Mouse (Mus musculus): Measurements from ENCODE around the gene Obscn.

Obscn gene

GRCm38 (mm10) chr11:59068433-59068832 lies 67.8 kb downstream of the Obscn start:
- in situ Hi-C loops (cut with MboI; ENCODE audit: low sequenced_read_pairs), result no loop called here

- in situ Hi-C loops (cut with MboI; ENCODE audit: low sequenced_read_pairs), result no loop called here
Observed at GRCm38 (mm10) chr11:59067921-59068320, 68.3 kb downstream of the Obscn start.

GRCm38 (mm10) chr11:59058025-59058424 lies 78.2 kb downstream of the Obscn start:
- in situ Hi-C loops (cut with MboI; ENCODE audit: low sequenced_read_pairs), result no loop called here

- in situ Hi-C loops (cut with MboI; ENCODE audit: low sequenced_read_pairs), result no loop called here
Observed at GRCm38 (mm10) chr11:59051031-59051430, 85.2 kb downstream of the Obscn start.

GRCm38 (mm10) chr11:59044703-59045330 lies 91.4 kb downstream of the Obscn start:
- in situ Hi-C loops (cut with MboI; ENCODE audit: low sequenced_read_pairs), result no loop called here

GRCm38 (mm10) chr11:59029003-59029402 lies 107.2 kb downstream of the Obscn start:
- in situ Hi-C loops (cut with MboI; ENCODE audit: low sequenced_read_pairs), result no loop called here

GRCm38 (mm10) chr11:59026411-59026810 lies 109.8 kb downstream of the Obscn start:
- in situ Hi-C loops (cut with MboI; ENCODE audit: low sequenced_read_pairs), result no loop called here

GRCm38 (mm10) chr11:59015052-59015451 lies 121.2 kb downstream of the Obscn start:
- in situ Hi-C loops (cut with MboI; ENCODE audit: low sequenced_read_pairs), result no loop called here

GRCm38 (mm10) chr11:59002327-59003079 lies 133.7 kb downstream of the Obscn start:
- in situ Hi-C loops (cut with MboI; ENCODE audit: low sequenced_read_pairs), result no loop called here

GRCm38 (mm10) chr11:59000635-59001034 lies 135.6 kb downstream of the Obscn start:
- in situ Hi-C loops (cut with MboI; ENCODE audit: low sequenced_read_pairs), result no loop called here

- in situ Hi-C loops (cut with MboI; ENCODE audit: low sequenced_read_pairs), result no loop called here
Observed at GRCm38 (mm10) chr11:58999830-59000229, 136.4 kb downstream of the Obscn start.

- in situ Hi-C loops (cut with MboI; ENCODE audit: low sequenced_read_pairs), result no loop called here
Observed at GRCm38 (mm10) chr11:58999158-58999557, 137.0 kb downstream of the Obscn start.

GRCm38 (mm10) chr11:58997541-58997940 lies 138.7 kb downstream of the Obscn start:
- in situ Hi-C loops (cut with MboI; ENCODE audit: low sequenced_read_pairs), result no loop called here

- in situ Hi-C loops (cut with MboI; ENCODE audit: low sequenced_read_pairs), result no loop called here
Observed at GRCm38 (mm10) chr11:58995807-58996370, 140.3 kb downstream of the Obscn start.

GRCm38 (mm10) chr11:58995061-58995806 lies 141.0 kb downstream of the Obscn start:
- in situ Hi-C loops (cut with MboI; ENCODE audit: low sequenced_read_pairs), result no loop called here

GRCm38 (mm10) chr11:58994337-58994826 lies 141.8 kb downstream of the Obscn start:
- in situ Hi-C loops (cut with MboI; ENCODE audit: low sequenced_read_pairs), result no loop called here

- in situ Hi-C loops (cut with MboI; ENCODE audit: low sequenced_read_pairs), result no loop called here
Observed at GRCm38 (mm10) chr11:58993091-58993670, 143.0 kb downstream of the Obscn start.

GRCm38 (mm10) chr11:58991911-58992310 lies 144.3 kb downstream of the Obscn start:
- in situ Hi-C loops (cut with MboI; ENCODE audit: low sequenced_read_pairs), result no loop called here

GRCm38 (mm10) chr11:58990794-58991193 lies 145.4 kb downstream of the Obscn start:
- in situ Hi-C loops (cut with MboI; ENCODE audit: low sequenced_read_pairs), result no loop called here

GRCm38 (mm10) chr11:58990141-58990540 lies 146.1 kb downstream of the Obscn start:
- in situ Hi-C loops (cut with MboI; ENCODE audit: low sequenced_read_pairs), result no loop called here

GRCm38 (mm10) chr11:58989166-58989565 lies 147.0 kb downstream of the Obscn start:
- in situ Hi-C loops (cut with MboI; ENCODE audit: low sequenced_read_pairs), result no loop called here

Data from CH12F3 (cell line).